Mouse (Mus musculus) gastrocnemius, postnatal 36 days (tissue): Measurements from ENCODE around the gene Csf3. TPM values are rescaled to one million over a fixed set of nuclear protein-coding genes. Genes with fewer than 3 reads are reported as not detected.
"Not testable (repeated sequence)": the region's sequence is repeated elsewhere in the genome, so short reads cannot be mapped to it uniquely, and the experiment has no call there.

Experiments
- DNase-seq, 2 experiments: peaks; one replicate each; pipeline ENCODE4 v3.0.0; 2022
- intact Hi-C: fragments of 180-260 bp; cut with DNase I; formaldehyde crosslinking; loops from one replicate; pipeline ENCODE4 v1.15.1; 2025
- total RNA-seq, 2 experiments: library from RNA; stranded (reverse); gene quantifications; 2 replicates each; pipeline ENCODE4 v1.2.3; 2021

Csf3 gene
- total RNA-seq, 2 experiments from 2014 or later, result not detected

DNA sequence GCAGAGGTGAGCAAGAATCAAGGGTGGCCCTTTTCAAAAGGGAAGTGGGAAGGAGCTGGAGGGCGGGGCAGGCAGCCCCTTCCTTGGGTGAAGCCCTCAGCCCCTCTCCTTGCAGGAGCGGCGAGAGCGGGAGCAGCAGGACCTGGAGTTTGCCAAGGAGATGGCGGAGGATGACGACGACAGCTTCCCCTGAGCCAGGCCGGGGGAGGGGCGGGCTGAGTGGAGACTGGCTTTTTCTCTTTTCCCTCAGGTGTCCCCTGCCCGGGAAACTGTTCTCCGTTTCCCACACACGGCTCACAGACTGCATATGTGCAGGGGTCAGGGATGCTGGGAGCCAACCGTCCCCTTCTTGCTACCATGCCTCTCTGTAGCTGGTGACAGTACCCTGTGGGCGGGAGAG is 5.7 kb upstream of the Csf3 start:
- no peak for DNase-seq

DNA sequence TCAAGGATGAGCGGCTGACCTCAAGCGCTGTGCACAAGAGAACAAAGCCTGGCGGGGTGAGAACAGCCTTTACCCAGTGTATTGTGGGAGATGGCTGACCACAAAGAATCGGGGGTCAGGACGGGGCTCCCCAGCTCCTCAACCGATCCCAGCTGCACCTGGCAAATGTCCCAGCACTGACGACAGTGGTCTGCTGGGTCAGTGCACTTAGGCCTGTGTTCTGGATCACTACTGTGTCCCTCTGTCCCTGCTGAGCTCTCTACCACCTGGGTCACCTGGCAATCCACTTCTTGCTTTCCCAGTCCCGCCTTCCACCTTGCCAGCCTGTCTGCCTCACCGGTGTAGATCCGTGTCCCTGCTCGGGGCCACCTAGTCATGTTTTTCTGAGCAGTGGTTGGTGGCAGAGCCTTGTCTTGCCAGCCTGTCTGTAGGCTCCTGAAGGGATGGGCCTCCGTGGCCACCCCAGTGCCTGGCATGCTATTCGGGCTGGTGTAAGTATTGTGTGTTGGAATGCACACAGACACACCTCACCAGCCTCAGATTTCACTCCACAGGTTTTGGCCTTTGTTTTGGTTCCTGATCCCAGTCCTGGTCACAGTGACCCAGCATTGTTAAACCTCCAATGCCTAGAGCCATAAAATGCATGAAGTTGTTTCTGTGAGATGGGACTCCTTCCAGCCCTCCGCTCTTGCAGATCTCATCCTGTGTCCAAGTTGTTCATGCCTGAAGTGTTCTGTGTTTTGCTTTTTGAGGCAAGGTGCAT is 4.4 kb upstream of the Csf3 start:
- intact Hi-C loops, result no loop called here
- DNase-seq, result no peak

More for the DNA sequence above, 5.7 kb upstream of the Csf3 start:
- intact Hi-C loops, result no loop called here

DNA sequence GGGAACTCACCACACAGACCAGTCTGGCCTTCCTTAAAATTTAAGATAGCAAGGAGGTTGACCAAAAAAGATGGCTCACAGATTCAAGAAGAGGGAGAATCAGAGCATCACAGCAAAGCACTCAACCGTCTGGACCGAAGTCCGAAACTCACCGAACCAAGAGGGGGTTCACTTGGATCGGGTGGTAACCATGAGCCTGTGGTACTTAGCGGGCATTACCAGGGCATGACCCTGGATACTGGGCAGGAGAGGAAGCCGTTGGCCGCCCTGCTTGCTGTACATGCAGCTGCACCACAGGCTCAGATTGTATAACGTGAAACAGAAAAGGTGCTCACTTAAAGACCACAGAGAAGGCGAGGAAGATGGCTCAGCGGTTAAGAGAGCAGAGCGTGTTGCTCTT is 3.8 kb upstream of the Csf3 start:
- no peak for DNase-seq
- intact Hi-C loops, result no loop called here

DNA sequence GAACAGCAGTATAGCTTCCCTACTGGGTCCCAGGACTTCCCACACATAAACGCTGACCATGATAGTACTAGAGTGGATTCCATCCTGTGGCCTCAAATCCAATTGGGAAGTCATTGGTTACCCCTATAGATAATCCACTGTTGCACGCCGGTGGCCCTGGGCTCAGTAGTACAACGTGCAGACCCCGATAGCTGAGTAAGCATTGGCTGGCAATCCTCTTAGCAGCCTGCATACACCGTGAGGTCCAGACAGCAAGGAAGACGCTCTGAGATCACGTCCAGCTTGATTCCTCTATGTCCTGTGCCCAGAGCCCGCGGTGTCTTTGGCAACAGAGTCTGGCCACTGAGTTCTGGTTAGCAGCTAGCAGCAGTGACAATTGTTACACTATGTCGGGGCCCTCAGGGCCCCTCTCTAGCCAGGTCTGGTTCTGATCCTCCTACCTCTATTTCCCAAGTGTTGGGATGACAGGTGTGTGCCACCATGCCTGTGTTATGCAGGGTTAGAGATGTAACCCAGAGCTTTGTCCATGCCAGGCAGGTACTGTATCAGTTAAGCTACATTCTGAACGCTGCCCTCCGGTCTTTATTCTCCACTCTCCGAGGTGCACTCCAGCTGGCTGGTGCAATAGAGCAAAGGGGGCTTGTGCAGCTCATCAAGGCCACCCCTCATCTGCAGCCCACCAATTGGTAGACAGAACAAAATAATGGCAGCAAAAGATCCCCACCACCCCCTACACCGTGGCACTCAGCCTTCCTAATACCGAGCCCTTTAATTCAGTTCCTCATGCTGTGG is 2.0 kb upstream of the Csf3 start:
- intact Hi-C loops, result no loop called here
- DNase-seq, result no peak

DNA sequence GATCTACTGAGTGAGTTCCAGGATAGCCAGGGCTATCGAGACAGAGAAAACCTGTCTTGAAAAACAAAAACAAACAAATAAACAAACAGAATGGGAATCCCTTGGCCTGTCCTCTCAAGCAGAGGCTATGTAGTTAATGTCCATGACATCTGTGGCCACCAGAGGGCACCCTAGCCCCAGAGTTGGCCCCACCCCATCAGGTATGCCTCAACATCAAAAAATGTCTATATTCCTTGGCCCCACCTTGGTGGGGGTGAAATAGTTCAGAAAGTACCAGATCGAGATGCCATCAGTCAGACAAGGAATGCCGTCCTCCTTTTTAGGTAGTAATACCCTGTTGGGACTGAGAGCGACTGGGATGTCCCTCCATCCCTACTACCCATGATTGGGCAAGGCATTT is 1.2 kb upstream of the Csf3 start:
- intact Hi-C loops, result loop anchor here (2.0 to 5.0 kb wide), 3 partner anchors 87 to 212 kb away; no protein-coding TSS in a partner anchor
- DNase-seq, result peak; percentile 66 to 77

DNA sequence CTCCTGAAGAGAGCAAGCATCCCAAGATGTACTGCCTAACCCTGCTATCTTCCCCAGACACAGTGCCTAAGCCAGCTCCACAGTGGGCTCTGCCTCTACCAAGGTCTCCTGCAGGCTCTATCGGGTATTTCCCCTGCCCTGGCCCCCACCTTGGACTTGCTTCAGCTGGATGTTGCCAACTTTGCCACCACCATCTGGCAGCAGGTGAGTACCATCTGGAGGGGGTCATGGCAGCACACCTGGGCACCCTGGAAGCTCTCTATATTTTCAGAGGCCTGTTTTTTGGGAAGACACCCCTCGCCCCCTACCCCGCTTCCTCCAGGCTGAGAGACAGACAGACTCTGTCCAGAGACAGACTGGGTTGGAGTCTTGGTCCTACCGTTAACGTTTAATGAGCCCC is 1.3 kb downstream of the Csf3 start:
- intact Hi-C loops, result loop anchor here (5.0 kb wide), 1 partner anchor 210 kb away; no protein-coding TSS in a partner anchor
- DNase-seq, result no peak

DNA sequence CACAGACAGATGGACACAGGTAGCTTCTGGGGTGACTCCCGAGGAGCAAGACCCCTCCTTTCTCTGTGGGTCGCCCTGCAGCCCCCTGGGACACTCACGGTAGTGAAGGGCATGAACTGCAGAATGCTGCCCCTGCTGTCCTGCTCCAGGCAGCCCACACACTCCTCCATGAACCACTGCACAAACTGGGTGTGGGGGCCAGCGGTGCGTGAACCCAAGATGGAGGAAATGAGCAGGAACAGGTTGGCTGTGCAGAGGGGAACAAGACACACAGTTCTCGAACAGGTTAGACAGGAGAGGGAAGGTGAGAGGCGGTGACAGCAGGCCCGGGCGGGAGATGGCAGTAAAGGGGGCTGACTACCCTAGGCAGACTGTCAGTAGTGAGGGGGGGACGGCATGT is 4.0 kb downstream of the Csf3 start:
- intact Hi-C loops, result no loop called here

DNA sequence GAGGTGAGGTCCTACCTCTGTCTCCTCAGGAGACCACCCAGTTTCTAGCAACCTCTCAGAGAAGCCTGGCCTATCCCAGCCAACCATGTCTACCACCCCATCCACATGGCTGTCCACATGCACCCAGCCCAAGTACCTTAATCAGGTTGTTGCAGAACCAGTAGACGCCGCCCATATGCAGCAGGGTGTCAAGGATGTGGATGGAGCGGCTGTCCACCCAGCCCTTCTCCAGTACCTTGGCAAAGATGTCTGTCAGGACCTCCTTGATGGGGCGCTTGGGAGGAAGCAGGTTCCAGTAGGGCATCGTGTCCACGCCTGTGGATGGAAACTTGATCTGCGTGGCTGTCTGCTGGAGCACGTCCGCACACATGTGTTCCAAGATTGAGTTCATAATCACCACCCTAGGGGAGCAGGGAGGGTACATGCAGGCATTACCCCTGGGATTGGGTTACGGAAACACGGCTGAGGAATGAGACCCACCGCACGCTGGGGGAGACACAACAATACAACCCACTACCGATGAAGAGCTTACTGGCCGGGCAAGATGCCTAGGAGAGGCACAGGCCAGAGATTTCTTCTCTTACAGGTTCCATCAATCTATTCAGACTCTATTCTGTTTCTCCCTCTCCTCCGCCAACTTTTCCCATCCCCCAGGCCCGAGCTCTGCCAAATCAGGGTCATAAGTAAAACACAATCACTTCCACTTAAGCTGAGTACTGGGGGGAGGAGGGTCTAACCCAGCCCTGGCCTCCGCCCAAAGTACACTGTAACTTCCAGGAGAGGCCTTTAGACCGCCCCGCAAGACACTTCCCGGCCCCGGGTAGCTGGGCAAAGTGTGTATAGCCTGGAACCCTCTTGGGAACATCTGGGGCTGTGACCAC is 6.6 kb downstream of the Csf3 start:
- intact Hi-C loops, result no loop called here
- DNase-seq, result no peak

More for the DNA sequence above, 4.0 kb downstream of the Csf3 start:
- no peak for DNase-seq

DNA sequence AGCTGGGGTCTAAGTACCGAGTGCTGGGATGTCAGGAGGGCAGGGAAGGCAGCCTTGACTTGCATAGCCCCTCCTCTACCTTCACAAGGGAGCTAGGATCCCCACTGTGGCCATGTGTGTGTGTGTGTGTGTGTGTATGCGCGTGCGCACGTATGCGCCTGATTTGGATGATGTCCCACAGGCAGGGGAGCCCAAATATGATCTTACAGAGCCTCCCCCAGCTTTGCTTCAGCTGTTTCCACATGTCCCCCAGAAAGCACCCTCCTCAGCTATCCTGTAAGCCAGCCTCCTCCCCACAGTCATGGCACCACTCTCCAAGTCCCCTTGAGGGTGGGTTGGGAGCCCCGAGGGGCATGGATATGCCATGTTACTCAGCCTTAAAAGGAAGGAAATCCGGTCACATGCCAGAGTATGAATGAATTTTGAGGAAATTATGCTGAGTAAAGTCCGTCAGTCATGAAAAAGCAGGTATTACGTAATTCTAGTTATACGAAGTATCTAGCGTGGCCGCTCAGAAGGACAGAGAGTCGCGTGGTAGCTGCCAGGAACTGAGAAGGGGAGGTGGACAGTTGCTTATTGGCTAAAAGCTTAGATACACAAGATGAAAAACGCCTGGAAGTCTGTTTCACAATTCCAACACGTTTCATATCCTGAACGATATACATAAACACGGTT is 7.4 kb downstream of the Csf3 start:
- no peak for DNase-seq
- intact Hi-C loops, result no loop called here

DNA sequence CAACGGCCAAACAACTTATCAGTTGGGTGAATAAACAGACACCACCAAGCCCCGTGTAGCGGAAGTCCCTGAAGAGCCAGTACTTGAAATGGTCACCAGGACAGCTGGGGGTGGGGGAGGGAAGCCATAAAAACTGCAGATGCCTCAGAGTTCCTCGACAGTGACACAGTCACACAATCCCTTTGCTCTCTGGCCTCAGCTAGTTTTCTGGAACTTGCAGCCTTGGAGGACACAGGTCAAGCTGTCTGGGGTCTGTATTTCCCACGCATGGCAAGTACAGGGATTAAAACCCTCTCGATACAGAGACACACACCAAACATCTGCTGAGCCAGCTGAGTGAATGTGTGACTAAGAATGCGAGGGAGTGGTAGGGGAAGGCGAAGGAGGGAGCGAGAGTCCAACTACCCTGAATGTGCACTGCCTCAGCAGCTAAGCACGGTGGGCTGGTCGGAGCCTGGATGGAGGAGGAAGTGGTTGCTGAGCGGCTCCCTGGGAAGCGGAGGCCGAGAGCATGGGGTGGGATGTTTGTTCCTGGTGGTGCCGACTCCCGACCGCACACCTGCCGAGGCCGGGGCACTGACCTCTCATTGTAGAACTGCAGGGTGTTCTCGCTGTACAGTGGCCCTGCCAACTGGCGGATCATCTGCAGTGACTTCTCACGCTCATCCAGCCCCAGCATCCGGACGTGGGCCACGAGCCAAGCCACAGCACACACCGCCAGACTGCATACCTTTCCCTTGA is 8.1 kb downstream of the Csf3 start:
- peak in 1 of 2 experiments; percentile 42 for DNase-seq
- intact Hi-C loops, result no loop called here

DNA sequence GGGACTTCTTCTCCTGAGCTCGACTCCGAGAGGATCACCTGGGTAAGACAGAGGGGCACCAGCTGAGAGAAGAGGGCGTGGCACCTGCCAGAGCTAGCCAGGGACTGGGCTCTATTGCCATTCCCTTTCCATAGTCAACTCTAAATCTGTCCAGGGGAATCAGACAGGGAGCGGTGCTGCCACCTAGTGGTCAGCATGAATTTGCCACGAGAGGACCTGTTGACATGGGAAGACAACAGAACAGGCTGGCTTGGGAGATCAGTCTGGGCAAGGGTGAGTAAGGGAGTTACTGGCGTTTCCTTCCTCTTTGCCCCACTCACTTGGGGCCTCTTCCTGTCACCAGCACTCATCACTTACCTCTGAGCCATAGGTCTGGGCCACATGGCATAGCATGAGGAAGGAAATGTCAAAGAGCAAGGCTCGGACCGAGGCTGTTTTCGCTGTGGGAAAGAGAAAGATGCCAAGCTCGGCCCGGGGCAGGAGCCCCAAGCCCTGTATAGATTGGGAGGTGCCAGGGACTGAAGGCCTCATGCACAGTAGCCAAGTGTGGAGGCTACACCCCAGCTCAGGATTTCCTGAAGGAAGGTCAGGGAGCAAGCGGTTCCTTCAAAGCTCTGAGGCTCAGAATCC is 9.5 kb downstream of the Csf3 start:
- DNase-seq, result peak; percentile 76 to 81
- intact Hi-C loops, result loop anchor here (10.0 kb wide), 1 partner anchor 54 kb away; no protein-coding TSS in a partner anchor

DNA sequence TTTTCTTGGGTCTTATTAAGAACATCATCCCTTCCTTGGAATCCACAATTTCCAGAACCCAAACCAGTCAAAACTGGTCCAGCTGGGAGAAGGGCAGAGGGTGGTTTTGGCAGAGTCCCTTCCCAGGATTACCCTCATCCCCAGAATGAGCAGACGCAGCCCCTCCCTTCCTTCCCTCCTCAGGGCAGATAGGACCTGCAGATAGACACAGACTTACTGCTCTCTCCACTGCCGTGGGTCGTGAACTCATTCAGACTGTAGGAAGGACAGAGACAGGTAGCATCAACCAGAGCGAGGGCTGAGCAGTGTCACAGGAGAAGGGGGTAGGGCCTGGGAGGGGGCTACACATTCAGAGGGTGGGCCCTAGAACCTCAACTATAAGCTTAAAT is 10.0 kb downstream of the Csf3 start:
- peak in 1 of 2 experiments; percentile 3 for DNase-seq
- intact Hi-C loops, result loop anchor here (10.0 kb wide), 1 partner anchor 54 kb away; no protein-coding TSS in a partner anchor

DNA sequence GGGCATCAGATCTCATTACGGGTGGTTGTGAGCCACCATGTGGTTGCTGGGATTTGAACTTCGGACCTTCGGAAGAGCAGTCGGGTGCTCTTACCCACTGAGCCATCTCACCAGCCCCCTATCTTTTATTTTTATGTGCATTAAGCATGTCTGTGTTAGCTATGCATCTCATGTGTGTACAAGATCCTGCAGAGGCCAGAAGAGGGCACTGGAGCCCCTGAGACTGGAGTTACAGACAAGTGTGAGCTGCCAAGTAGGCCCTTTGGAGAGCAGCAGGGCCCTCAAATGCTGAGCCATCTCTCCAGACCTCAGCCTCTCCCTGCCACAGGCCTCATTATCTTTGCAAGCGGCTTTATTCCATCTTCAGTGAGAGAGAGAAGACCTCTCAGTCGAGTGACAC is 10.9 kb downstream of the Csf3 start:
- DNase-seq, result not testable (repeated sequence)
- intact Hi-C loops, result loop anchor here (10.0 kb wide), 1 partner anchor 53 kb away; no protein-coding TSS in a partner anchor

DNA sequence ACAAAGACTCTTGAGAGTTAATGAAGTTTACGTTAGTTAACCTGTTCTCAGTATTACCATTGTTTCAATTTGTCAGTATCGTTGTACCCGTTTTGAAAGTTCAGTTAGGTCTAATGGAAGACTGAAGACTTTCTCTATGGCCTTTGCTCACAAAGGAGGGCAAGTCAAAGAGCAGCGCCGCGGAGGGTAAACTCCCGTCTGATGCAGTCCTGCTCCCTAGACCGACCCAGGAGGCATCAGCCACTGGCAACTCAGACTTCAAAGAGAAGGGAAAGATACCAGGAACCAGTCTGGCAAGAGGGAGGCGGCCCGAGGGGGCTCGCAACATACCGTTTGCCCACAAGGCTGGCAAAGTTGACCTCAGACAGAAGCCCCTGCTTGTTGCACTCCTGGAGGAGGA is 12.6 kb downstream of the Csf3 start:
- DNase-seq, result no peak
- intact Hi-C loops, result loop anchor here (10.0 kb wide), 1 partner anchor 51 kb away; no protein-coding TSS in a partner anchor

DNA sequence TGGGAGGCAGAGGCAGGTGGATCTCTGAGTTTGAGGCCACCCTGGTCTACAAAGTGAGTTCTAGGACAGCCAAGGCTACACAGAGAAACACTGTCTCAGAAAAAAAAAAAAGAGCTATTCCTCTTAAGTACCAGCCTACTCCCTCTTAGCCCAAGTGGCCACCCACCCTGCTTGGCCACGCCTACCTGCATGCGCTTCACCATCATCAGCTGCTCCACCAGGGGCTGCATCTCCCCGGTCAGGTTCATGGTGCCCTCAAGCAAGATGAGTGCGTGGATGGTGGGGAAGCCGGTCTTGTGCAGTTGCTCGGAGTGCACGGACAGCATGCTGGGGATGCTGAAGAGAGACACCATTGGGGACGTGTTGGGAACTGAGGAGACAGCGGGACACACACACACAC is 14.9 kb downstream of the Csf3 start:
- intact Hi-C loops, result loop anchor here (5.0 to 10.0 kb wide), 2 partner anchors 49 to 71 kb away; no protein-coding TSS in a partner anchor
- DNase-seq, result no peak

DNA sequence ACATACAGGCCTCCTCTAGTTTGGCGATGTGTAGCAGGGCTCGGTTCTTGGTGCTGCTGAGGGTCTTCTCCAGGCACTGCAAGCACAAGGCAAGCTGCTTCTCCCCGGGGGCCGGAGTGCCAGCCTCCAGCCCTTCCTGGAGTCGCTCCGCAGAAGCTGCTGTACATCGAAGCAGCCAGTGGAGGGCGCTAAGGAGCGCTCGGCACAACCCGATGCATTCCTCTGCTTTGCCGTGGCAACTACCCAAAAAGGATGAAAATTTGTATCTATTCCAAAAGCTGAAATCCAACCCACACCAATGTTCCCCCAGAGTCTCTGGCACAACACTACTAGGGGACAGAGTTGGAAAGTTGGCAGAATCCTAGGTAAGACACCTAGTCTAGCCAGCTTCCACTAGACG is 16.8 kb downstream of the Csf3 start:
- intact Hi-C loops, result loop anchor here (5.0 to 10.0 kb wide), 2 partner anchors 47 to 69 kb away; no protein-coding TSS in a partner anchor
- peak; percentile 75 to 78 for DNase-seq

DNA sequence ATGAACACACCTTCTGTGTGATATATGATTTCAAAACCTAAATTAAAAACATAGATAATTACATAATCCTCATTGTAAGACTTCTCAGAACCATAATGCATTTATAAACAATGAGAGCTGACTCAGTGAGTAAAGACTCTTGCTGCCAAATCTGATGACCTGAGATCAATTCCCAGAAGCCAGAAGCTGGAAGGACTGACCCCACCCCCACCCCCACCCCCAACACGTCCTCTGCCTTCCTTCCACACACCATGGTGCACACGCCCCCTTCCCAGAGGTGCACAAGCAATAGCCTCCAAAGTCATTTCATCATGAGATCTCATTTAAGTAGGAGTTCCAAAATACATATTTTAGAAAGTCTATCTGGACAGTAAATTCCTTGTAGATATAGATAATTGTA is 19.7 kb downstream of the Csf3 start:
- DNase-seq, result no peak
- intact Hi-C loops, result no loop called here

DNA sequence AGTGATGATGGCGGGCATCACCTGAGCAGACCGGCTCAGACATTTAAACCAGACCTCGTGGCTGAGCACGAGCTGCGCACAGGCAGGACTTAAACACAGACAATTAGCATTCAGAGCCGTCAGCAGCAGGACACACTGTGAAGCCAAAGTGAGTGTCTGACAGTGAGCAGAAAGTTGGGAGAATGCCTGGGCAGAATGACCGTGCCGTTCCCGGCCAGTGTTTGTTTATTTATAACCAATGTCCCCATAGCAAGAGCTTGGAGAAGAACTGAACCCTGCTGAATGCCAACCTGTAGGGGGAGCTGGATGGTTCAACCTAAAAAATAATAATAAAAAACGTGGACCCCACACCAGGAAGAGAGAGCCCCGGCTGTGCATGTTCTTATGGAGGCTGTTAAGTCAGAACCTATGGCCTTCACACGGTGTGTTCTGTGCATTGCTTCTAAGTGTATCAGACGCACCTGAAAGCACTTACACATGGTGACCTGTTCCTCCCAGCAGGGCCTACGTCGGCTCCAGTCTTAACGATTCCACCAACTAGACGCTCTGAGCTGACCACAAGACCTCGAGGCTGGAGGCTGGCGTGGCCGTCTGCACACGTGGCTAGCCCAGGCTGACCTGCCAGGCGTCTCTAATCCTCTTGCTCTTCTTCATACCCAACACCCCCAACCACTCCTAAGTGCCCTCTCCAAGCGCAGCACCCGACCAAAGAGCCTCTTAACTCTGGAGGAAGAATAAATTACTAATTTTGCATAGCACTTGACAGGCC is 20.6 kb downstream of the Csf3 start:
- DNase-seq, result peak; percentile 70 to 78
- intact Hi-C loops, result no loop called here
